Mouse (Mus musculus): ENCODE results near the gene Hnf1b. TPM values are rescaled to one million over a fixed set of nuclear protein-coding genes. Genes with fewer than 3 reads are reported as not detected.

The Hnf1b gene
- polyA plus RNA-seq, 1 experiment from 2014 or later: 4.8 TPM

- 47% methylated on average over 8 of the region's 8 CpGs for WGBS
- ATAC-seq (ENCODE audit: low FRiP score, low TSS enrichment) (no peak), DNase-seq (ENCODE audit: low spot score) (peak; percentile 61)
These were observed 17.5 kb upstream of the Hnf1b start for GRCm38 (mm10) chr11:83832389-83832788.

GRCm38 (mm10) chr11:83833517-83833916, 16.3 kb upstream of the Hnf1b start:
- Histone ChIP-seq H3K36me3 (ENCODE audit: control insufficient read depth, insufficient read depth, low read length) (no peaks in the 10 kb centered on the region), H3K4me2 (replicated peaks; ENCODE audit: low read depth) (no peak overlapping the region), H3K27me3 (ENCODE audit: control insufficient read depth, insufficient read depth, low read length) (no peaks in the 10 kb centered on the region), H3K9ac (ENCODE audit: low read length) (no peak overlapping the region), H3K9me3 (ENCODE audit: control insufficient read depth, low read length) (no peaks in the 10 kb centered on the region), H3K4me1 (replicated peaks; ENCODE audit: control insufficient read depth, insufficient read depth) (no peaks in the 10 kb centered on the region), H3K4me3 (ENCODE audit: low read depth, low read length) (no peak overlapping the region), H3K27ac (replicated peaks) (no peak overlapping the region)
- DNase-seq (ENCODE audit: low spot score): no peak
- TF ChIP-seq CTCF (IDR thresholded peaks at IDR 0.05; ENCODE audit: low read depth) (no peak), EP300 (optimal IDR thresholded peaks at IDR 0.05) (no peak)
- no peak for ATAC-seq (ENCODE audit: low FRiP score, low TSS enrichment)
- 91% methylated on average over 5 of the region's 6 CpGs for WGBS

More at GRCm38 (mm10) chr11:83832389-83832788, 17.5 kb upstream of the Hnf1b start:
- no peak overlapping the region for H3K4me2 ChIP-seq (replicated peaks; ENCODE audit: low read depth)
- TF ChIP-seq EP300 (optimal IDR thresholded peaks at IDR 0.05) (no peak), CTCF (IDR thresholded peaks at IDR 0.05; ENCODE audit: low read depth) (peak; percentile 75)
- no peak overlapping the region for H3K4me3 ChIP-seq (ENCODE audit: low read depth, low read length)
- H3K36me3 ChIP-seq (ENCODE audit: control insufficient read depth, insufficient read depth, low read length): no peaks in the 10 kb centered on the region
- H3K4me1 ChIP-seq (replicated peaks; ENCODE audit: control insufficient read depth, insufficient read depth): no peaks in the 10 kb centered on the region
- no peaks in the 10 kb centered on the region for H3K27me3 ChIP-seq (ENCODE audit: control insufficient read depth, insufficient read depth, low read length)
- H3K27ac ChIP-seq (replicated peaks): no peak overlapping the region
- H3K9ac ChIP-seq (ENCODE audit: low read length): no peak overlapping the region
- H3K9me3 ChIP-seq (ENCODE audit: control insufficient read depth, low read length): no peaks in the 10 kb centered on the region

- Histone ChIP-seq H3K36me3 (ENCODE audit: control insufficient read depth, insufficient read depth, low read length) (no peaks in the 10 kb centered on the region), H3K27me3 (ENCODE audit: control insufficient read depth, insufficient read depth, low read length) (no peaks in the 10 kb centered on the region), H3K27ac (replicated peaks) (no peak overlapping the region), H3K9me3 (ENCODE audit: control insufficient read depth, low read length) (no peaks in the 10 kb centered on the region), H3K4me1 (replicated peaks; ENCODE audit: control insufficient read depth, insufficient read depth) (no peaks in the 10 kb centered on the region), H3K9ac (ENCODE audit: low read length) (no peak overlapping the region), H3K4me2 (replicated peaks; ENCODE audit: low read depth) (no peak overlapping the region), H3K4me3 (ENCODE audit: low read depth, low read length) (no peak overlapping the region)
- no peak for DNase-seq (ENCODE audit: low spot score)
- TF ChIP-seq CTCF (IDR thresholded peaks at IDR 0.05; ENCODE audit: low read depth): no peak
- no peak for TF ChIP-seq EP300 (optimal IDR thresholded peaks at IDR 0.05)
- WGBS: 42% methylated on average over 14 of the region's 14 CpGs
- no peak for ATAC-seq (ENCODE audit: low FRiP score, low TSS enrichment)
These were observed 15.8 kb upstream of the Hnf1b start for GRCm38 (mm10) chr11:83833959-83834496.

DNA sequence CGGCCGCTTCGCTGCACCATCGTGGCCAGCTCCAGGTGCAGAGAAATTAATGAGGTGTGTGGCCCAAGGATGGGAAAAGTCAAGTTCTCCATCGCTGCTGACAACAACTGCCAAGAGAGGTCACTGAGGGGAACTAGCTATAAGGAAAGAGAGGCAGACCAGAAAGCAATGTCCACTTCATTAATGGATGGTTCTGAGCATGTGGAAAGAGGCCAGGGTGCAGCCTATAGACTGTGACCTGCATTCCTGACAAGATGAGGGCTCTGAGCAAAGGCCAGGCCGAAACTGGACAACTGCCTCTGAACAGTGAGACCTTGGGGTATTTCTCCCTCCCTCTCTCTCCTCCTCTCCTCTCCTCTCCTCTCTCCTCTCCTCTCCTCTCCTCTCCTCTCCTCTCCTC, 10.4 kb upstream of the Hnf1b start:
- H3K36me3 ChIP-seq (ENCODE audit: control insufficient read depth, insufficient read depth, low read length): no peaks in the 10 kb centered on the region
- no peaks in the 10 kb centered on the region for H3K27me3 ChIP-seq (ENCODE audit: control insufficient read depth, insufficient read depth, low read length)
- no peak overlapping the region for H3K4me3 ChIP-seq (ENCODE audit: low read depth, low read length)
- no peak for TF ChIP-seq EP300 (optimal IDR thresholded peaks at IDR 0.05)
- no peak for TF ChIP-seq CTCF (IDR thresholded peaks at IDR 0.05; ENCODE audit: low read depth)
- 71% methylated on average over 6 of the region's 6 CpGs for WGBS
- H3K4me1 ChIP-seq (replicated peaks; ENCODE audit: control insufficient read depth, insufficient read depth): no peaks in the 10 kb centered on the region
- H3K9me3 ChIP-seq (ENCODE audit: control insufficient read depth, low read length): no peaks in the 10 kb centered on the region
- ATAC-seq (ENCODE audit: low FRiP score, low TSS enrichment) (no peak), DNase-seq (ENCODE audit: low spot score) (no peak)
- no peak overlapping the region for H3K27ac ChIP-seq (replicated peaks)
- no peak overlapping the region for H3K4me2 ChIP-seq (replicated peaks; ENCODE audit: low read depth)
- H3K9ac ChIP-seq (ENCODE audit: low read length): no peak overlapping the region

DNA sequence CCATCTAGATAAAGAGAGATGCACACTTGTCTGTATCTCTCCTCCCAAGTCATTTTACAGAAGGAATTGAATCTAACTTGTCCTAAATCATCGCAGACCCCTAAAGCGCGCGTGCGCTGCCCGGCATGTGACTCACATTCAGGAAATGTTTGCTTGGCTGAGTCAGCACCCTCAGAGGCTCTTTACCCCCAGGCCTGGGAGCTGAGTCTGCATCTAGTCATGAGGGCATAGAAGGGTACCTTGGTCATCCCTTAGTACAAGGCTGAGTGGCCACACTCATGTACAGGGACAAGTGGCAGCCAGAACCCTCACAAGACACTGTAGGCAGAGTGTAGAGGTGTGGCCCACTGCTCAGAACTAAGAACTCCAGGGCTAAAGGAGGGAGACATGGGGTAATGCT, 6.3 kb upstream of the Hnf1b start:
- H3K4me2 ChIP-seq (replicated peaks; ENCODE audit: low read depth): no peak overlapping the region
- DNase-seq (ENCODE audit: low spot score) (peak; percentile 44), ATAC-seq (ENCODE audit: low FRiP score, low TSS enrichment) (peak; percentile 54; the same call in 1 of the 2 replicates)
- H3K27me3 ChIP-seq (ENCODE audit: control insufficient read depth, insufficient read depth, low read length): no peaks in the 10 kb centered on the region
- H3K9me3 ChIP-seq (ENCODE audit: control insufficient read depth, low read length): no peaks in the 10 kb centered on the region
- H3K4me3 ChIP-seq (ENCODE audit: low read depth, low read length): no peak overlapping the region
- 65% methylated on average over 6 of the region's 6 CpGs for WGBS
- TF ChIP-seq CTCF (IDR thresholded peaks at IDR 0.05; ENCODE audit: low read depth) (no peak), EP300 (optimal IDR thresholded peaks at IDR 0.05) (no peak)
- no peaks in the 10 kb centered on the region for H3K4me1 ChIP-seq (replicated peaks; ENCODE audit: control insufficient read depth, insufficient read depth)
- H3K36me3 ChIP-seq (ENCODE audit: control insufficient read depth, insufficient read depth, low read length): no peaks in the 10 kb centered on the region
- no peak overlapping the region for H3K9ac ChIP-seq (ENCODE audit: low read length)
- H3K27ac ChIP-seq (replicated peaks): no peak overlapping the region

DNA sequence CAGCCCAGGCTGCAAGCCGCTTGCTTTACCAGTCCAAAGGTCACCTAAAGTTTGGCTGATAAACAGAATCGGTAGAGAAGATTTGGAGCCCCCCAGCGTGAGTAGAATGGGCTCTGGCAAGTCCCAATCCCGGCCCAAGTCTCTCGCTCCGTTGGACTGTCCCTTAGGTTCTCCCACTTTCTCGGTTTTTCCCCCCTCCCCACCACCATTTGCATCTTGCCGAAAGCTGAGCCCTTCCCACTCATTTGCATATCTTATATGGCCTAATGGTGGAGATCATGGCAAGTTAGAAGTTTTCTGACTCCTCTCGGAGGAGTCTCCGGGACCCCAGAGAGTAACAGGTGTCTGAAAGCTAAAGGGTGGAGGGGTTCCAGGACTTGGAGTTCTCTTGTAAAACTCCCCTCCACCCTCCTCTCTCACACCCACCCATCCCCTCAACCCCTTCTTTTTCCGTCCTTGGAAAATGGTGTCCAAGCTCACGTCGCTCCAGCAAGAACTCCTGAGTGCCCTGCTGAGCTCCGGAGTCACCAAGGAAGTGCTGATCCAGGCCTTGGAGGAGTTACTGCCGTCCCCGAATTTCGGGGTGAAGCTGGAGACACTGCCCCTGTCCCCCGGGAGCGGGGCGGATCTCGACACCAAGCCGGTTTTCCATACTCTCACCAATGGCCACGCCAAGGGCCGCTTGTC, 866 bp downstream of the Hnf1b start:
- peak; percentile 67 for DNase-seq (ENCODE audit: low spot score)
- no peaks in the 10 kb centered on the region for H3K36me3 ChIP-seq (ENCODE audit: control insufficient read depth, insufficient read depth, low read length)
- H3K4me1 ChIP-seq (replicated peaks; ENCODE audit: control insufficient read depth, insufficient read depth): no peaks in the 10 kb centered on the region
- TF ChIP-seq EP300 (optimal IDR thresholded peaks at IDR 0.05) (no peak), CTCF (IDR thresholded peaks at IDR 0.05; ENCODE audit: low read depth) (no peak)
- peak overlapping the region; percentile 62 for H3K9ac ChIP-seq (ENCODE audit: low read length)
- ATAC-seq (ENCODE audit: low FRiP score, low TSS enrichment): peak; percentile 19; the same call in 1 of the 2 replicates
- peak overlapping the region; percentile 45 for H3K4me3 ChIP-seq (ENCODE audit: low read depth, low read length)
- H3K4me2 ChIP-seq (replicated peaks; ENCODE audit: low read depth): peak overlapping the region; percentile 69
- H3K9me3 ChIP-seq (ENCODE audit: control insufficient read depth, low read length): no peaks in the 10 kb centered on the region
- H3K27ac ChIP-seq (replicated peaks): peak overlapping the region; percentile 86
- peaks cover 4% of the 10 kb centered on the region; the same call in 1 of the 2 replicates for H3K27me3 ChIP-seq (ENCODE audit: control insufficient read depth, insufficient read depth, low read length)
- 1% methylated on average over 24 of the region's 24 CpGs for WGBS

Data from stomach, postnatal 0 days (tissue).